Mouse (Mus musculus) liver, adult 2 months (tissue): ENCODE measurements around the gene Coro1c. TPM values are rescaled to one million over a fixed set of nuclear protein-coding genes. Genes with fewer than 3 reads are reported as not detected.

ENCODE experiments used
- DNase-seq: peaks from one replicate; pipeline ENCODE4 v3.0.0-alpha.2; 2011; ENCODE audit warnings: low read depth, low spot score; ENCODE audit errors: extremely low read depth
- H3K27ac ChIP-seq: fragments of 200-500 bp; replicated peaks from 2 replicates; pipeline ENCODE4 v1.5.1; 2012; ENCODE audit warnings: low read depth, mild to moderate bottlenecking, control low read depth, inconsistent platforms, low read length; ENCODE audit not compliant: insufficient read depth
- H3K27me3 ChIP-seq: fragments of 200-500 bp; 2 replicates; pipeline ENCODE4 v1.6.1; 2012; ENCODE audit warnings: mild to moderate bottlenecking, moderate library complexity, low read length, inconsistent platforms; ENCODE audit not compliant: control insufficient read depth, insufficient read depth
- H3K36me3 ChIP-seq: fragments of 200-500 bp; 2 replicates; pipeline ENCODE4 v1.6.1; 2012; ENCODE audit warnings: low read length, inconsistent platforms; ENCODE audit not compliant: control insufficient read depth, insufficient read depth
- H3K4me1 ChIP-seq: fragments of 200-500 bp; 2 replicates; pipeline ENCODE4 v1.6.1; 2011; ENCODE audit warnings: low read length; ENCODE audit not compliant: control insufficient read depth, insufficient read depth
- H3K4me3 ChIP-seq: fragments of 200-500 bp; 2 replicates; pipeline ENCODE4 v1.5.1; 2011; ENCODE audit warnings: low read depth, mild to moderate bottlenecking, control low read depth, low read length, moderate library complexity; ENCODE audit not compliant: insufficient read depth
- H3K79me2 ChIP-seq: fragments of 200-500 bp; 2 replicates; pipeline ENCODE4 v1.6.1; 2012; ENCODE audit warnings: inconsistent platforms, mild to moderate bottlenecking, low read length, moderate library complexity; ENCODE audit not compliant: control insufficient read depth, insufficient read depth
- H3K9ac ChIP-seq: fragments of 200-500 bp; 2 replicates; pipeline ENCODE4 v1.6.1; 2012; ENCODE audit warnings: low read depth, mild to moderate bottlenecking, control low read depth, inconsistent platforms, low read length
- CTCF ChIP-seq: fragments of 200-500 bp; IDR thresholded peaks from 2 replicates; pipeline ENCODE4 v1.5.1; 2011; ENCODE audit warnings: low read depth, low read length, control low read depth
- POLR2A ChIP-seq: fragments of 200-500 bp; IDR thresholded peaks from 2 replicates; pipeline ENCODE4 v1.6.1; 2011; ENCODE audit warnings: low read length, control low read depth; ENCODE audit not compliant: insufficient read depth; ENCODE audit errors: extremely low read depth
- WGBS: fragments of 180-500 bp; shearing (Covaris S2); methylation state at CpG from one replicate; pipeline ENCODE4 v1.1.7; 2018; 5-methylcytosine and 5-hydroxymethylcytosine counted together
- polyA plus RNA-seq: library from polyadenylated mRNA; depleted of rRNA; stranded (reverse); fragments of >200 nt; gene quantifications from 2 replicates; pipeline ENCODE4 v1.2.3, GENCODE M21; 2012
- total RNA-seq: library from RNA; depleted of rRNA; stranded (reverse); fragments of >200 nt; gene quantifications from 2 replicates; pipeline ENCODE4 v1.2.3, GENCODE M21; 2014

The Coro1c gene
- total and polyA plus RNA-seq, 2 experiments: 11.8 to 13.6 TPM

GRCm38 (mm10) chr5:113952519-113952918 lies 44.0 kb upstream of the Coro1c start:
- Histone ChIP-seq H3K4me3 (no peak overlapping the region), H3K9ac (no peak overlapping the region), H3K79me2 (no peaks in the 10 kb centered on the region), H3K27ac (no peak overlapping the region), H3K4me1 (no peaks in the 10 kb centered on the region), H3K27me3 (no peaks in the 10 kb centered on the region), H3K36me3 (peaks cover 26% of the 10 kb centered on the region; the same call in 1 of the 2 replicates)
- TF ChIP-seq POLR2A: no peak
- no peak for TF ChIP-seq CTCF
- WGBS: 80% methylated on average over 10 of the region's 10 CpGs
- DNase-seq: no peak

- Histone ChIP-seq H3K27ac (no peak overlapping the region), H3K27me3 (no peaks in the 10 kb centered on the region), H3K79me2 (no peaks in the 10 kb centered on the region), H3K9ac (no peak overlapping the region), H3K4me3 (no peak overlapping the region), H3K36me3 (peaks cover 28% of the 10 kb centered on the region; the same call in 1 of the 2 replicates), H3K4me1 (no peaks in the 10 kb centered on the region)
- no peak for DNase-seq
- 75% methylated on average over 11 of the region's 11 CpGs for WGBS
- no peak for TF ChIP-seq POLR2A
- TF ChIP-seq CTCF: no peak
Measured at GRCm38 (mm10) chr5:113951693-113952071, 43.1 kb upstream of the Coro1c start.

GRCm38 (mm10) chr5:113950786-113951692 lies 42.5 kb upstream of the Coro1c start:
- Histone ChIP-seq H3K27me3 (no peaks in the 10 kb centered on the region), H3K4me3 (no peak overlapping the region), H3K27ac (no peak overlapping the region), H3K9ac (no peak overlapping the region), H3K79me2 (no peaks in the 10 kb centered on the region), H3K4me1 (no peaks in the 10 kb centered on the region), H3K36me3 (peaks cover 28% of the 10 kb centered on the region; the same call in 1 of the 2 replicates)
- no peak for DNase-seq
- no peak for TF ChIP-seq POLR2A
- TF ChIP-seq CTCF: no peak
- 95% methylated on average over 19 of the region's 19 CpGs for WGBS

GRCm38 (mm10) chr5:113950133-113950532 lies 41.6 kb upstream of the Coro1c start:
- H3K4me1 ChIP-seq: no peaks in the 10 kb centered on the region
- no peaks in the 10 kb centered on the region for H3K79me2 ChIP-seq
- TF ChIP-seq CTCF (no peak), POLR2A (no peak)
- no peak for DNase-seq
- peaks cover 28% of the 10 kb centered on the region; the same call in 1 of the 2 replicates for H3K36me3 ChIP-seq
- no peaks in the 10 kb centered on the region for H3K27me3 ChIP-seq
- H3K4me3 ChIP-seq: no peak overlapping the region
- no peak overlapping the region for H3K27ac ChIP-seq
- no peak overlapping the region for H3K9ac ChIP-seq
- 87% methylated on average over 17 of the region's 17 CpGs for WGBS

- TF ChIP-seq CTCF: no peak
- TF ChIP-seq POLR2A: no peak
- H3K36me3 ChIP-seq: peaks cover 23% of the 10 kb centered on the region; the same call in 1 of the 2 replicates
- no peaks in the 10 kb centered on the region for H3K4me1 ChIP-seq
- no peak overlapping the region for H3K9ac ChIP-seq
- no peaks in the 10 kb centered on the region for H3K27me3 ChIP-seq
- H3K79me2 ChIP-seq: no peaks in the 10 kb centered on the region
- no peak overlapping the region for H3K4me3 ChIP-seq
- WGBS: 86% methylated on average over 2 of the region's 2 CpGs
- DNase-seq: no peak
- H3K27ac ChIP-seq: no peak overlapping the region
Measured at GRCm38 (mm10) chr5:113947280-113947679, 38.7 kb upstream of the Coro1c start.

- Histone ChIP-seq H3K4me3 (no peak overlapping the region), H3K9ac (no peak overlapping the region), H3K27ac (no peak overlapping the region), H3K36me3 (peaks cover 18% of the 10 kb centered on the region; the same call in 1 of the 2 replicates), H3K4me1 (no peaks in the 10 kb centered on the region), H3K79me2 (no peaks in the 10 kb centered on the region), H3K27me3 (no peaks in the 10 kb centered on the region)
- DNase-seq: peak; percentile 16
- 93% methylated on average over 6 of the region's 6 CpGs for WGBS
- TF ChIP-seq POLR2A (no peak), CTCF (no peak)
Measured at GRCm38 (mm10) chr5:113945126-113945525, 36.6 kb upstream of the Coro1c start.
